Mouse (Mus musculus) liver, adult 2 months (tissue): ENCODE data around the gene Alx3.

Experiments
- CTCF ChIP-seq: fragments of 200-500 bp; IDR thresholded peaks from 2 replicates; pipeline ENCODE4 v1.5.1; 2011; ENCODE audit warnings: low read depth, low read length, control low read depth
- POLR2A ChIP-seq: fragments of 200-500 bp; IDR thresholded peaks from 2 replicates; pipeline ENCODE4 v1.6.1; 2011; ENCODE audit warnings: low read length, control low read depth; ENCODE audit not compliant: insufficient read depth; ENCODE audit errors: extremely low read depth

DNA sequence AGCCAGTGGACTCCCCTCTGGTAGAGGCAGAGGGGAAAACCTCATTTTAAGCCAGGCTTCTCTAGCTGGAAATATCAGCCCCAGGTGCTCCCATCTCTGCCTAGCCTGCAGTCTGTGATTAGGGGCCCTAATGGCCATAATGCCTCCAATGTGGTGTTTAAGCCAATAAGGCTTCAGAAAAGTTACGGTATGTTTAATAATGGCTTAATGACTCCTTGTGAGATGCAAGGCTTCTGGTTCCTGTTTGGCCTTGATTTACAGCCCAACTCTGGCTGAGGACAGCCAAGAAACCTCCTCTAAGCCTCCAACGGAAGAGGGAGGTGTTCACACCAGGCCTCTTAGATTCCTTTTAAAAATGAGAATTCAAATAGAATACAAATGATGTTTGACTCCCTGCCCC lies 1.2 kb upstream of the Alx3 start:
- TF ChIP-seq CTCF (no peak), POLR2A (no peak)
